Mouse (Mus musculus) thymus, adult 2 months (tissue): Measurements from ENCODE around the gene St3gal5.

Source experiments
- CTCF ChIP-seq: fragments of 200-500 bp; IDR thresholded peaks from 2 replicates; pipeline ENCODE4 v1.5.1; 2012; ENCODE audit warnings: mild to moderate bottlenecking, control low read depth, low read length, moderate library complexity, borderline replicate concordance; ENCODE audit not compliant: control insufficient read depth, poor library complexity, insufficient read depth; ENCODE audit errors: extremely low read depth
- POLR2A ChIP-seq: fragments of 200-500 bp; IDR thresholded peaks from 2 replicates; pipeline ENCODE4 v1.6.1; 2012; ENCODE audit warnings: mild to moderate bottlenecking, low read length, control low read depth, moderate library complexity; ENCODE audit not compliant: control insufficient read depth, poor library complexity, insufficient read depth; ENCODE audit errors: extremely low read depth

GRCm38 (mm10) chr6:72071281-72071870 lies 26.0 kb upstream of the St3gal5 start:
- TF ChIP-seq CTCF (no peak), POLR2A (no peak)
